Mouse (Mus musculus) c-Kit-positive CD71-positive TER-119-positive erythroid progenitor cells, embryonic 14.5 days (primary cell): ENCODE results near the gene Ccdc84.
"Not testable (repeated sequence)": the region's sequence is repeated elsewhere in the genome, so short reads cannot be mapped to it uniquely, and the experiment has no call there.

Source experiments
- DNase-seq: peaks from one replicate; pipeline ENCODE4 v3.0.0-alpha.2; 2013; ENCODE audit warnings: low spot score

The Ccdc84 gene

DNA sequence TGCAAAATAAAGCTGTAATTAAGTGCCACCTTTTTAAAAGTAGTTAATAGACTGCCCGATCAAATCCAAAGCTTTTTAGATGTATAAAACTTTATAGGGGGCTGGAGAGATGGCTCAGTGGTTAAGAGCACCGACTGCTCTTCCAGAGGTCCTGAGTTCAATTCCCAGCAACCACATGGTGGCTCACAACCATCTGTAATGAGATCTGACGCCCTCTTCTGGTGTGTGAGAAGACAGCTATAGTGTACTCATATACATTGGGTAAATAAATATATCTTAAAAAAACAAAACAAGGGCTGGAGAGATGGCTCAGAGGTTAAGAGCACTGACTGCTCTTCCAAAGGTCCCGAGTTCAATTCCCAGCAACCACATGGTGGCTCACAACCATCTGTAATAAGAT is 56.4 kb downstream of the Ccdc84 start:
- not testable (repeated sequence) for DNase-seq

DNA sequence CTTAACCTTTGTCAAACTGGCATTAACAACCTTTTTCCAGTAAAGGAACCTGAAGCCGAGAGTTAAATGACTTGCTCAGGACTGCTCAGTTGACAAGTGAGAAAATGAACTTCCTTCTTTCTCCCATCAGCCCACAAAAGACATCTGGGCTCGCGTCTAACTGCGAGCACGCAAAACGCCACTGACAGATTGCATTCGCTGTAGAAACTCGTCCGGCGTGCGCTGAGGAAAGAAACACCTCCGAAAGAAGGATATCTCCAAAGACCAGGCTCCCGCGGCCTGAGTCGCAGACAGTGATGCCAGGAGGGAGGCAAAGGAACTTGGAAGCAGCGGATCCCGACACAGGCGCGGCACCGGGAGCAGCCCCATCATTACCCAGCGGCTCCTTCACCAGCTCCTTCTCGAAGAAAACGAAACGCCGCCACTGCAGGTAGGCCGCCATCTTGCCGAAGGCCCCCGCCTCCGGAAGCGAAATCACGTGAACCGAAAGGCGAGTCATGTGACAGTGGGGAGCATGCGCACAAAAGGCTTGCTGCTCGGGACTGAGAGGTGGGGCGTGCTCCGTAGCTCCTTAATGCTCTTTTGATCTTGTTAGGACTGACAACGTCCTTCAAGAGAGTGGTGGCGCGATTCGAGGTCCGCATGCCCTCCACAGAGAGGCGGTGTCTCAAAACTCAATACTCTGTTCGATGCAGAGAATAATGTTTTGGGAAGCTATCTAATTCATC is 57.0 kb downstream of the Ccdc84 start, which contains the start of gene Vps11:
Gene Vps11 (minus strand): TSS at position 481 of the 728 bp plus-strand sequence.
- peak; percentile 98 for DNase-seq
